Mouse (Mus musculus) midbrain, embryonic 16.5 days (tissue): ENCODE data around the gene Tmem107. TPM values are rescaled to one million over a fixed set of nuclear protein-coding genes. Genes with fewer than 3 reads are reported as not detected.

ENCODE experiments used
- ATAC-seq: fragments of 200-750 bp; cut with Nextera tagmentation; 2 replicates; pipeline ENCODE4 v1.8.0; 2017; ENCODE audit warnings: moderate TSS enrichment
- H3K27ac ChIP-seq: fragments of 300-500 bp; sonication (generic); 2 replicates; pipeline ENCODE4 v1.5.1; 2014; ENCODE audit warnings: mild to moderate bottlenecking, low read length, mixed read lengths
- H3K27me3 ChIP-seq: fragments of 300-500 bp; sonication (generic); 2 replicates; pipeline ENCODE4 v1.6.1; 2014; ENCODE audit warnings: low read depth, low read length, mixed read lengths; ENCODE audit not compliant: control insufficient read depth, insufficient read depth
- H3K36me3 ChIP-seq: fragments of 300-500 bp; sonication (generic); 2 replicates; pipeline ENCODE4 v1.6.1; 2014; ENCODE audit warnings: mild to moderate bottlenecking, low read length, moderate library complexity, mixed read lengths; ENCODE audit not compliant: control insufficient read depth, insufficient read depth
- H3K4me1 ChIP-seq: fragments of 300-500 bp; sonication (generic); 2 replicates; pipeline ENCODE4 v1.6.1; 2014; ENCODE audit warnings: mild to moderate bottlenecking, low read length, mixed read lengths; ENCODE audit not compliant: control insufficient read depth, insufficient read depth
- H3K4me2 ChIP-seq: fragments of 300-500 bp; sonication (generic); 2 replicates; pipeline ENCODE4 v1.6.1; 2014; ENCODE audit warnings: mild to moderate bottlenecking, low read length, mixed read lengths
- H3K4me3 ChIP-seq: fragments of 300-500 bp; sonication (generic); 2 replicates; pipeline ENCODE4 v1.5.1; 2014; ENCODE audit warnings: low read depth, mild to moderate bottlenecking, low read length, moderate library complexity, mixed read lengths
- H3K9ac ChIP-seq: fragments of 300-500 bp; sonication (generic); 2 replicates; pipeline ENCODE4 v1.6.1; 2014; ENCODE audit warnings: low read depth, low read length, mixed read lengths
- H3K9me3 ChIP-seq: fragments of 300-500 bp; sonication (generic); replicated peaks from 2 replicates; pipeline ENCODE4 v1.6.1; 2014; ENCODE audit warnings: mild to moderate bottlenecking, low read length, mixed read lengths; ENCODE audit not compliant: control insufficient read depth, poor library complexity, severe bottlenecking
- WGBS: fragments of 180-500 bp; shearing (Covaris S2); extraction: QIAGEN DNeasy Blood & Tissue Kit; methylation state at CpG from one replicate; pipeline ENCODE4 v1.1.7; 2014; 5-methylcytosine and 5-hydroxymethylcytosine counted together
- polyA plus RNA-seq: library from polyadenylated mRNA; unstranded; fragments of >200 nt; fragmentation: Nextera tagmentation; extraction: Ambion mirVana; gene quantifications from 2 replicates; pipeline ENCODE4 v1.2.1, GENCODE M21; 2015

Gene Tmem107
- polyA plus RNA-seq, 1 experiment from 2014 or later = 41.2 TPM

- Histone ChIP-seq H3K36me3 (peaks cover 47% of the 10 kb centered on the region), H3K9me3 (no peaks in the 10 kb centered on the region), H3K27me3 (no peaks in the 10 kb centered on the region), H3K4me2 (no peak overlapping the region), H3K9ac (no peak overlapping the region), H3K27ac (no peak overlapping the region), H3K4me1 (peaks cover 7% of the 10 kb centered on the region), H3K4me3 (no peak overlapping the region)
- no peak for ATAC-seq
- 84% methylated on average over 6 of the region's 6 CpGs for WGBS
These were observed 34.6 kb downstream of the Tmem107 start for GRCm38 (mm10) chr11:69105227-69105626.

GRCm38 (mm10) chr11:69105796-69106195, 35.2 kb downstream of the Tmem107 start:
- H3K9me3 ChIP-seq = no peaks in the 10 kb centered on the region
- H3K9ac ChIP-seq = 0 out of 2 replicates have a peak overlapping the region, but pooled peaks have one; percentile 26
- peaks cover 1% of the 10 kb centered on the region; the same call in 1 of the 2 replicates for H3K4me1 ChIP-seq
- no peak overlapping the region for H3K4me2 ChIP-seq
- H3K27me3 ChIP-seq = no peaks in the 10 kb centered on the region
- 86% methylated on average over 2 of the region's 2 CpGs for WGBS
- H3K27ac ChIP-seq = no peak overlapping the region
- ATAC-seq = no peak
- H3K4me3 ChIP-seq = no peak overlapping the region
- H3K36me3 ChIP-seq = peaks cover 47% of the 10 kb centered on the region

GRCm38 (mm10) chr11:69106299-69106698, 35.7 kb downstream of the Tmem107 start:
- H3K9me3 ChIP-seq = no peaks in the 10 kb centered on the region
- H3K4me1 ChIP-seq = 0 out of 2 replicates have a peak, but pooled peaks cover 2% of the 10 kb centered on the region
- no peak for ATAC-seq
- H3K4me2 ChIP-seq = no peak overlapping the region
- no peak overlapping the region for H3K9ac ChIP-seq
- H3K27ac ChIP-seq = no peak overlapping the region
- H3K27me3 ChIP-seq = no peaks in the 10 kb centered on the region
- H3K4me3 ChIP-seq = no peak overlapping the region
- peaks cover 45% of the 10 kb centered on the region for H3K36me3 ChIP-seq
- WGBS = 92% methylated on average over 11 of the region's 11 CpGs

GRCm38 (mm10) chr11:69106842-69107241, 36.2 kb downstream of the Tmem107 start:
- Histone ChIP-seq H3K9me3 (no peaks in the 10 kb centered on the region), H3K27ac (no peak overlapping the region), H3K4me3 (no peak overlapping the region), H3K36me3 (peaks cover 42% of the 10 kb centered on the region), H3K4me2 (no peak overlapping the region), H3K4me1 (0 out of 2 replicates have a peak, but pooled peaks cover 2% of the 10 kb centered on the region), H3K9ac (no peak overlapping the region), H3K27me3 (no peaks in the 10 kb centered on the region)
- ATAC-seq = no peak
- 88% methylated on average over 10 of the region's 11 CpGs for WGBS

- H3K4me3 ChIP-seq = no peak overlapping the region
- peaks cover 35% of the 10 kb centered on the region for H3K36me3 ChIP-seq
- no peak overlapping the region for H3K4me2 ChIP-seq
- H3K27ac ChIP-seq = no peak overlapping the region
- H3K4me1 ChIP-seq = 0 out of 2 replicates have a peak, but pooled peaks cover 2% of the 10 kb centered on the region
- WGBS = 94% methylated on average over 11 of the region's 11 CpGs
- H3K9me3 ChIP-seq = no peaks in the 10 kb centered on the region
- no peaks in the 10 kb centered on the region for H3K27me3 ChIP-seq
- no peak for ATAC-seq
- H3K9ac ChIP-seq = no peak overlapping the region
These were observed 37.1 kb downstream of the Tmem107 start for GRCm38 (mm10) chr11:69107676-69108075.

GRCm38 (mm10) chr11:69108223-69108622, 37.6 kb downstream of the Tmem107 start:
- no peak for ATAC-seq
- 94% methylated on average over 9 of the region's 9 CpGs for WGBS
- Histone ChIP-seq H3K4me2 (no peak overlapping the region), H3K4me3 (no peak overlapping the region), H3K27ac (no peak overlapping the region), H3K4me1 (0 out of 2 replicates have a peak, but pooled peaks cover 2% of the 10 kb centered on the region), H3K36me3 (peaks cover 29% of the 10 kb centered on the region), H3K9ac (no peak overlapping the region), H3K27me3 (no peaks in the 10 kb centered on the region), H3K9me3 (no peaks in the 10 kb centered on the region)

GRCm38 (mm10) chr11:69109032-69109900, 38.7 kb downstream of the Tmem107 start:
- Histone ChIP-seq H3K36me3 (peaks cover 20% of the 10 kb centered on the region), H3K4me1 (0 out of 2 replicates have a peak, but pooled peaks cover 2% of the 10 kb centered on the region), H3K4me2 (no peak overlapping the region), H3K27ac (no peak overlapping the region), H3K4me3 (no peak overlapping the region), H3K9me3 (no peaks in the 10 kb centered on the region), H3K9ac (no peak overlapping the region), H3K27me3 (no peaks in the 10 kb centered on the region)
- ATAC-seq = no peak
- WGBS = 84% methylated on average over 13 of the region's 13 CpGs

GRCm38 (mm10) chr11:69110319-69111046, 39.9 kb downstream of the Tmem107 start:
- H3K36me3 ChIP-seq = peaks cover 15% of the 10 kb centered on the region
- ATAC-seq = peak; percentile 57
- WGBS = under 1% methylated on average over 29 of the region's 30 CpGs
- peak overlapping the region; percentile 47 for H3K4me3 ChIP-seq
- no peaks in the 10 kb centered on the region for H3K27me3 ChIP-seq
- peak overlapping the region; percentile 51; the same call in 1 of the 2 replicates for H3K9ac ChIP-seq
- H3K4me1 ChIP-seq = 0 out of 2 replicates have a peak, but pooled peaks cover 2% of the 10 kb centered on the region
- H3K27ac ChIP-seq = peak overlapping the region; percentile 14; the same call in 1 of the 2 replicates
- peak overlapping the region; percentile 67 for H3K4me2 ChIP-seq
- H3K9me3 ChIP-seq = no peaks in the 10 kb centered on the region
